Mouse (Mus musculus) C2C12 (cell line): ENCODE measurements at regions not wholly inside any gene's neighbourhood (a gene's known extent, or its start where the extent isn't known, plus 50 kb on each side); places are given as distances from the start of the nearest gene placed in this dataset.

ENCODE experiments used
- H3K27me3 ChIP-seq: one replicate; pipeline ENCODE4 v1.6.1; 2011; ENCODE audit not compliant: control insufficient read depth, insufficient read depth, insufficient read length
- H3K36me3 ChIP-seq: one replicate; pipeline ENCODE4 v1.6.1; 2011; ENCODE audit not compliant: control insufficient read depth, insufficient read depth
- H3K4me3 ChIP-seq: one replicate; pipeline ENCODE4 v1.5.1; 2011; ENCODE audit warnings: mild to moderate bottlenecking, control low read depth; ENCODE audit not compliant: poor library complexity, insufficient read depth, severe bottlenecking
- H3K79me2 ChIP-seq: one replicate; pipeline ENCODE4 v1.6.1; 2011; ENCODE audit not compliant: control insufficient read depth, insufficient read depth
- H3K79me3 ChIP-seq: one replicate; pipeline ENCODE4 v1.6.1; 2011; ENCODE audit warnings: low read depth, control low read depth
- H3ac ChIP-seq: one replicate; pipeline ENCODE3; 2011; ENCODE audit warnings: low read depth; ENCODE audit not compliant: control insufficient read depth, insufficient read length
- CEBPB ChIP-seq: IDR thresholded peaks from one replicate; pipeline ENCODE4 v1.6.1; 2011; ENCODE audit warnings: low read depth, mild to moderate bottlenecking, control low read depth, moderate library complexity
- CTCF ChIP-seq: IDR thresholded peaks from one replicate; pipeline ENCODE4 v1.5.1; 2011; ENCODE audit not compliant: control insufficient read depth, insufficient read depth, insufficient read length
- FOSL1 ChIP-seq: IDR thresholded peaks from one replicate; pipeline ENCODE4 v1.8.0; 2011; ENCODE audit warnings: mild to moderate bottlenecking, low read length; ENCODE audit not compliant: poor library complexity, insufficient read depth, severe bottlenecking
- MAX ChIP-seq: IDR thresholded peaks from one replicate; pipeline ENCODE4 v1.6.1; 2011; ENCODE audit warnings: mild to moderate bottlenecking, control low read depth
- MYOD1 ChIP-seq: IDR thresholded peaks from one replicate; pipeline ENCODE4 v1.6.1; 2011; ENCODE audit warnings: low read depth; ENCODE audit not compliant: control insufficient read depth, insufficient read length
- MYOG ChIP-seq: IDR thresholded peaks from one replicate; pipeline ENCODE4 v1.6.1; 2011; ENCODE audit not compliant: control insufficient read depth, insufficient read length; ENCODE audit errors: extremely low read depth
- USF1 ChIP-seq: IDR thresholded peaks from one replicate; pipeline ENCODE4 v1.6.1; 2011; ENCODE audit warnings: low read depth, mild to moderate bottlenecking, control low read depth, moderate library complexity

DNA sequence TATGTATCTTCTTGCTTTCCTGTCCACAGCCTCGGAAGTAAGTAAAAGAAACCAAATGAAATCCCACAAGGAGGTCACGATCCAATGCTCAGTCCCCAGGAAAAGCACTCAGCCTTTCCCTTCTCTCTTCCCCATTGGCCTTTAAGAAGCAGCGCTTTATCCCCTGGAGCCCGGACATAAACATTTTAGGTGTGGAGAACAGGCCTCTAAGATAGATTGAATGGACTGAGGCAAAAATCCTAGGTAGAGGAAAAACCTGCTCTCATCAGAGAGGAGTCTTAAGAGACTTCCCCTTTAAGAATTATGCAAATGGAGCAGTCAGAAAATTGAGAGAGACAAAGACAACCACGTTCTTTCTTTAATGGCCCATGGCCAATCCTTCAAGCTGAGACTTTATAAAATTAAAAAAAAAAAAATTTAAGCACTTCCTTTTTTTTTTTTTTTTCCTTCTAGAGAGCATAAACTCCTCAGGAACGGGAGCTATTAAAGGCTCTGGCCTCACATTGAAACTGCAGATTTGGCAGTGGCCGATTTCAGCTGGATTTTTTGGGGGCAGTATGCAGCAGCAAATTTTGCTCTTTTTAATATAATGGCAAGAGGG is 1020.5 kb downstream of the 9330182O14Rik start:
- Histone ChIP-seq H3K79me2 (no peaks in the 10 kb centered on the region), H3K79me3 (no peaks in the 10 kb centered on the region), H3K36me3 (no peaks in the 10 kb centered on the region), H3K27me3 (no peaks in the 10 kb centered on the region), H3K4me3 (no peak overlapping the region), H3ac (no peak overlapping the region)
- TF ChIP-seq MYOG = no peak
- TF ChIP-seq USF1 = no peak
- TF ChIP-seq CTCF = no peak
- no peak for TF ChIP-seq CEBPB
- no peak for TF ChIP-seq MAX
- TF ChIP-seq FOSL1 = no peak
- no peak for TF ChIP-seq MYOD1

DNA sequence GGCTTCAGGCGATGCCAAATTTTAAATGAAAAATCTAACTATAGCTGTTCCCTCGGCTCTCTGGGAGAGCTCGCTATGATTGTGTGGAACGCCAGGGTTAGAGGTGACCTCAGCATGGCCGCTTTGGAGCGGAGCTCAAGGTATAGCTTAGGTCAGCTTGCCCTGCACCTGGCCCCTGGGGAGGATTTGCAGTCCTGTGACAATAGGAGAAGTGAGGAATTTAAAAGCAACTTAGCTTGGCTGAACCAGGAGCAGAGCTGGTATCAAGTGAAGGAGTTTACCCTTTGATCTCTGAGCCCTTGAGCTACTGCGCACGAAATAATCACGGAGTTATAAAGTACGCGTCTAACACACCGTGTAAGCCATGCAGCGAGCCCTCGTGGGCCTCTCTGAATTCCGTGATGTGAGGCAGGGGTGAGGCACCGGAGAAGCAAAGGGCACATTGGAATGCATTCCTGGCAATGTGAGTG is 1021.0 kb downstream of the 9330182O14Rik start:
- H3ac ChIP-seq = no peak overlapping the region
- TF ChIP-seq MYOG (no peak), USF1 (no peak), CEBPB (no peak), MAX (no peak), FOSL1 (no peak), CTCF (no peak), MYOD1 (no peak)
- no peaks in the 10 kb centered on the region for H3K79me2 ChIP-seq
- H3K4me3 ChIP-seq = no peak overlapping the region
- H3K27me3 ChIP-seq = no peaks in the 10 kb centered on the region
- no peaks in the 10 kb centered on the region for H3K79me3 ChIP-seq
- H3K36me3 ChIP-seq = no peaks in the 10 kb centered on the region

GRCm38 (mm10) chr15:41157802-41158201 is 1023.6 kb downstream of the 9330182O14Rik start:
- Histone ChIP-seq H3K79me3 (no peaks in the 10 kb centered on the region), H3K4me3 (no peak overlapping the region), H3K27me3 (no peaks in the 10 kb centered on the region), H3K79me2 (no peaks in the 10 kb centered on the region), H3K36me3 (no peaks in the 10 kb centered on the region), H3ac (no peak overlapping the region)
- TF ChIP-seq MAX = no peak
- peak; percentile 85 for TF ChIP-seq MYOD1
- TF ChIP-seq MYOG = no peak
- no peak for TF ChIP-seq CTCF

GRCm38 (mm10) chr15:41162268-41162667 is 1028.1 kb downstream of the 9330182O14Rik start:
- Histone ChIP-seq H3K79me2 (no peaks in the 10 kb centered on the region), H3K4me3 (no peak overlapping the region), H3ac (no peak overlapping the region), H3K79me3 (no peaks in the 10 kb centered on the region), H3K36me3 (no peaks in the 10 kb centered on the region), H3K27me3 (no peaks in the 10 kb centered on the region)
- TF ChIP-seq USF1 (no peak), FOSL1 (no peak)

GRCm38 (mm10) chr15:41162793-41163192 is 1028.6 kb downstream of the 9330182O14Rik start:
- Histone ChIP-seq H3K27me3 (no peaks in the 10 kb centered on the region), H3K79me3 (no peaks in the 10 kb centered on the region), H3K36me3 (no peaks in the 10 kb centered on the region), H3ac (no peak overlapping the region), H3K4me3 (no peak overlapping the region), H3K79me2 (no peaks in the 10 kb centered on the region)
- TF ChIP-seq CEBPB = no peak
- TF ChIP-seq CTCF = peak; percentile 34

DNA sequence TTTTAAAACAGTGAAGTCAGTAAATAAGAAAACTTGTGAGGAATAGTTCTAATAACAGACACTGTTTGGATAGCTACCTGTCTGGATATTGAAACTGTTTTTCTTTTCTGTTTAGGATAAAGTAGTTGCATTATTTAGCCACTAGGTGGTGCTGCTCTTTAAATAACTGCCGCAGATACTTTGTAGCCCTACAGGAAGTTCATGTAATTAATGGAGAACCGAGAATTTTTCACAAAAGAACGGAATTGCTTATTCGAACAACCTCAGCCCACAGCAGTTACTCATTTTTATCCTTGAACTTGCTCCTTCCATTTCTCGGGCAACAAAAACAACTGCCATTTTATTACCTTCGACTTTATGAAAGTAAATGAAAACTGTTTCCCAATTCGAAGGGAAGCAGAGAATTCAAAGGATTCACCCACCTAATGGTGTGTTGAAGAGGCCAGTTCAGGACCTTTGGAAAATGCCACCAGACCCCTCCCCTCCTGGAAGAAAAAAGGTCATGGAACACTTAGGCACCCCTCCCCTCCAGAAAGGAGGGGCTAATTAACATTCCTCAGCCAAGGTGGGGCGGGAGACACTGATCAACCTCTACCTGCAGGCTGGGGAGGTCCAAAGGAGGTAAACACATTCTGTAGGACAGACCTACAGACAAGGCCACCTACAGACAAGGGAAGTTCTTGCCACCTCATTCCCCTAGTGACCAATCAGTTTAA is 1029.6 kb downstream of the 9330182O14Rik start:
- Histone ChIP-seq H3K36me3 (no peaks in the 10 kb centered on the region), H3K27me3 (no peaks in the 10 kb centered on the region), H3K79me3 (no peaks in the 10 kb centered on the region), H3K79me2 (no peaks in the 10 kb centered on the region), H3ac (no peak overlapping the region), H3K4me3 (no peak overlapping the region)
- TF ChIP-seq MAX (no peak), CEBPB (no peak), CTCF (no peak), FOSL1 (no peak), MYOG (no peak), MYOD1 (no peak), USF1 (no peak)
